Mouse (Mus musculus): ENCODE data around the gene Kcnk13.

Gene Kcnk13

GRCm38 (mm10) chr12:100090750-100091149, 126.5 kb downstream of the Kcnk13 start:
- DNase-seq (ENCODE audit: low read depth), result no peak

DNA sequence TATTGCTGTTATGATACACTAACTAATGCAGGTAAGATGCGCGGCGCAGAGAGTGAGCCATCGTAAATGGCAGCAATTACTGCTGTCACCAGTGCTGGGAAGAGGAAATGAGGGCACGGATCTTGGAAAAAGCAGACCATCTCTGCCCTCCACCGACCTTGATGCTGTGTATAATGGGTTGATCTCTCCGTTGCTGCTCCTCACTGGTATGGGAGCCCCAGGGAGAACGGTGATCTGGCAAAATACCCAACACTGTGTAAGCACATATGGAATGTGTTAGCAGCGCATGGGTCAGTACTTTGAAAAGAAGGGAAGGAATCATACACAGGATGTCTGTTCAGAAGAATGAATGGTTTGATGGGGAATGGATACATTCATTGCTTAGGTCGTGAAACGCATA, 128.7 kb downstream of the Kcnk13 start:
- no peak for DNase-seq (ENCODE audit: low read depth)

- DNase-seq (ENCODE audit: low read depth), result no peak
Observed at GRCm38 (mm10) chr12:100099971-100100706, 135.8 kb downstream of the Kcnk13 start.

GRCm38 (mm10) chr12:100100707-100101030, 136.4 kb downstream of the Kcnk13 start:
- no peak for DNase-seq (ENCODE audit: low read depth)

DNA sequence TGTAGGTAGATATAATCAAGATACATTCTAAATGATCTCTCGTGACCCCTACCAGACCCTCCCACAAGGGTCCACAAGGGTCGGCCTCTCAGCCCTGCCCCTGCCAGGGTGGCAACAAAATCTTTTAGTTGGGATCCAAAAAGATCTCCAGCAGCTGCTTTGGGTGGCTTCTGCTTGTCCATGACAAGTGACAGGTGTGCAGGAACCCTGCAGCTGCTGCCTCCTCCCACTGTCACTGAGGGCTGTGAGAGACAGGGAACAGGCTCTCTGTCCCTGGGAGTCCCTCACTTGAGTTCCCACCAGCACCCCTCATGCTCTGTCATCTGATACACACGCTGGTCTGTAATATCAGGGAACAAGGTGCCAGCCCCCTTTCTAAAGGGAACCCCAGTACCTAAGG, 137.4 kb downstream of the Kcnk13 start:
- no peak for DNase-seq (ENCODE audit: low read depth)

GRCm38 (mm10) chr12:100104530-100104929, 140.2 kb downstream of the Kcnk13 start:
- DNase-seq (ENCODE audit: low read depth), result no peak

DNA sequence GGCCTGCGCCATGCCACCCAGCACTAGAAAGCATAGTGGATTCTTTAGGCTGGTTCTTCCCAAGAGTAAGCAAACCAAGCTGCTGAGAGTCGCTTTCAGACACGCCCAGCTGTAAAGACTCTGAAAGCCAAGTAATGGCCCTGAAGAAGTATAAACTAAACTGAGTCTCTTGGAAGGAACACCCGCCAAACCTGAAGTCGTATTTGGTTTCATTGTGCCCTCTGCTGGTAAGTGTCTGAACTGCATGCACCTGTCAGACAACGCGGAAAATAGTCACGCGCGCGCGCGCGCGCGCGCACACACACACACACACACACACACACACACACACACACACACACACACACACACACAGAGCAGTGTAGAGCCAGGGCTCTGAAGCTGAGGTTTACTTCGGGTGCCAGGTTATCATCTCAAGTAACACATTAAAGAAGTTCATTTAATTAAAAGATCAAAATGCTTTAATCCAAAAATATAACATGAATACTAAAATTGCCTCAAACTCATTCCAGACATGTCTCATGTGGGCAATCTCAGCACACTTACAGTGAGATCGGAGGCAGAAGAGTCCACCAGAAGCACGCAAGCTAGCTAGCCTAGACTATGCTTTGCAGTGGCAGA, 142.1 kb downstream of the Kcnk13 start:
- DNase-seq (ENCODE audit: low read depth), result peak; percentile 75

DNA sequence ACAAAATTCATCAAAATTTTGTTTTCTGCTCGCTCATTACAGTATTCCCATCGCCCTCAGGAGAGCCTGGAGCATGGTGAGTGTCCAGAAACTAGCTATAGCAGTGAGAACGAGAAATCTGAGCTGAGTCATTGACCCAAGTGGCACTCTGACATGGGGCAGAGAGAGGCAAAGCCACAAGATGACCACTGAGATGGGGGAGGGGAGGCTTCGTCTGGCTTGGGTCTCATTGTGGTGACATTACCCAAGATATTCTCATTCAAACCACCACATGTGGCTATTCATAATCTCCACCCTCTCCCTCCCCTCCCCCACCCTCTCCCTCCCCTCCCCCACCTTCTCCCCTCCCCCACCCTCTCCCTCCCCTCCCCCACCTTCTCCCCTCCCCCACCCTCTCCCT, 143.1 kb downstream of the Kcnk13 start:
- DNase-seq (ENCODE audit: low read depth), result peak; percentile 95

DNA sequence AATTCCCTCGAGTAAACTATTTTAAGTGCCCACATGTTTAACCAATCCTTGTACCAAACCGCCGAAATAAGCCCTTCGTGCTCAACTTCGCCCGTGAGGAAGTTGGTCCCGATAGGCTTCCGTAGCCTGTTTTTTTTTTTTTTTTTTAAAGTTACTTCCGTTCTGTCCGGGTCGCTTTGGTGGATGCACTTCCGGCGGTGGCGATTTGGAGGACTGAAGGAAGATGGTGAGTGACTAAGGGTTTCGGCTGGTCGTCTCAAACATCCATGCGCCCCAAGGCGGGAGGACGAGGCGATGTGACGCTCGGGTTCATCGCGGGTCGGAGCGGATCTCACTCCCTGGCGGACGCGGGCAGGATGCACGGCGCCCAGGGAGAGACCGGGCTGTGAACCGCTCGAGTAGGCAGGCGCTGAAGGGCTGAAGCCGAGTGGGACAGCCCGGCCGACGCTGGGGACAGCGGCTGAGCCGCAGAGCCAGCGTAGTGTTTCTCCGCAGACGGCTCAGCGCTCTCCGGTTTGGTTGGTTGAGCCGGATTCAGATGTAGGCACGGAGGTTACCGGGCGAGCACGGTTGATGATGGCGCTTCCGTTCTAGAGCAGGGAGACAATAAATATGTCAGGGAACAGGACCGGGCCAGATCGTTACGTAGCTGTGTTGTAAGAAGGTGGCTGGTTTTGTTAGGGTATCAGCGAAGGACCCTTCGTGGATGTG, 145.8 kb downstream of the Kcnk13 start, which contains the start of gene Psmc1:
Gene Psmc1, plus strand, starts transcription at position 169 of the 711 bp plus-strand sequence.
- peak; percentile 97 for DNase-seq (ENCODE audit: low read depth)

All from 416B (cell line).